Mouse (Mus musculus): ENCODE measurements around the gene Ppp1r18.

- TF ChIP-seq POLR2A (IDR thresholded peaks at IDR 0.05; ENCODE audit: low read depth, low read length): no peak
- no peak for TF ChIP-seq CTCF (conservative IDR thresholded peaks at IDR 0.05; ENCODE audit: insufficient read depth, insufficient read length, low read depth, low read length)
These were observed 32.8 kb upstream of the Ppp1r18 start for GRCm38 (mm10) chr17:35832400-35833238.
